Mouse (Mus musculus) ES-Bruce4 (cell line): ENCODE measurements around the gene Scamp1. TPM values are rescaled to one million over a fixed set of nuclear protein-coding genes. Genes with fewer than 3 reads are reported as not detected.
A peak's percentile ranks its signal among the peaks of the same experiment; 100 is the strongest.
"Not testable (repeated sequence)": the region's sequence is repeated elsewhere in the genome, so short reads cannot be mapped to it uniquely, and the experiment has no call there.

ENCODE experiments used
- H3K27ac ChIP-seq: 2 replicates; pipeline ENCODE4 v1.5.1; 2012; ENCODE audit warnings: low read length, inconsistent platforms; ENCODE audit not compliant: insufficient read depth
- H3K27me3 ChIP-seq: 2 replicates; pipeline ENCODE4 v1.6.1; 2012; ENCODE audit warnings: mild to moderate bottlenecking, low read length, inconsistent platforms; ENCODE audit not compliant: control insufficient read depth, poor library complexity, insufficient read depth, severe bottlenecking
- H3K36me3 ChIP-seq: 2 replicates; pipeline ENCODE4 v1.6.1; 2012; ENCODE audit warnings: inconsistent platforms, mild to moderate bottlenecking, low read length, moderate library complexity; ENCODE audit not compliant: control insufficient read depth, poor library complexity, insufficient read depth, severe bottlenecking
- H3K4me1 ChIP-seq: one replicate; pipeline ENCODE4 v1.8.1; 2011; ENCODE audit warnings: low read length; ENCODE audit not compliant: control insufficient read depth, insufficient read depth
- H3K4me3 ChIP-seq: 2 replicates; pipeline ENCODE4 v1.5.1; 2011; ENCODE audit warnings: low read depth, mild to moderate bottlenecking, low read length
- H3K9ac ChIP-seq: 2 replicates; pipeline ENCODE4 v1.6.1; 2012; ENCODE audit warnings: low read depth, mild to moderate bottlenecking, inconsistent platforms; ENCODE audit not compliant: poor library complexity, severe bottlenecking
- H3K9me3 ChIP-seq: replicated peaks from 2 replicates; pipeline ENCODE4 v1.6.1; 2012; ENCODE audit warnings: mild to moderate bottlenecking, low read length, inconsistent platforms; ENCODE audit not compliant: control insufficient read depth, poor library complexity, insufficient read depth, severe bottlenecking
- CTCF ChIP-seq: IDR thresholded peaks from one replicate; pipeline ENCODE4 v1.8.1; 2011; ENCODE audit warnings: low read depth, low read length
- EP300 ChIP-seq: IDR thresholded peaks from 2 replicates; pipeline ENCODE4 v1.6.1; 2011; ENCODE audit warnings: low read depth, low read length; ENCODE audit not compliant: insufficient read depth
- POLR2A ChIP-seq: IDR thresholded peaks from one replicate; pipeline ENCODE4 v1.8.1; 2011; ENCODE audit warnings: low read length; ENCODE audit not compliant: insufficient read depth
- polyA plus RNA-seq: library from polyadenylated mRNA; stranded (reverse); fragments of >200 nt; gene quantifications from 2 replicates; pipeline ENCODE4 v1.2.4, GENCODE M21; 2011; ENCODE audit warnings: low read depth; ENCODE audit not compliant: missing spikeins, insufficient read depth, insufficient read length

The Scamp1 gene
- polyA plus RNA-seq: 43.5 and 47.7 TPM in 2 replicates

GRCm38 (mm10) chr13:94285281-94285871, at the start of gene Scamp1:
Gene Scamp1, minus strand, starts transcription at chr13:94285857.
- H3K36me3 ChIP-seq: no peaks in the 10 kb centered on the region
- H3K27me3 ChIP-seq: no peaks in the 10 kb centered on the region
- no peaks in the 10 kb centered on the region for H3K9me3 ChIP-seq
- H3K9ac ChIP-seq: peak within 1 kb of the TSS; percentile 81
- peak within 1 kb of the TSS; percentile 86 for H3K4me3 ChIP-seq
- H3K4me1 ChIP-seq: no peaks in the 10 kb centered on the region
- no peak within 1 kb of the TSS for H3K27ac ChIP-seq
- TF ChIP-seq POLR2A: no peak
- no peak for TF ChIP-seq CTCF
- TF ChIP-seq EP300: no peak

GRCm38 (mm10) chr13:94330392-94330979, 44.8 kb upstream of the Scamp1 start:
- Histone ChIP-seq H3K9me3 (no peaks in the 10 kb centered on the region), H3K27ac (no peak overlapping the region), H3K4me3 (no peak overlapping the region), H3K36me3 (no peaks in the 10 kb centered on the region), H3K4me1 (peaks cover 3% of the 10 kb centered on the region), H3K9ac (no peak overlapping the region), H3K27me3 (no peaks in the 10 kb centered on the region)
- TF ChIP-seq CTCF (no peak), EP300 (no peak), POLR2A (no peak)

- H3K9ac ChIP-seq, H3K27me3 ChIP-seq, H3K36me3 ChIP-seq, H3K9me3 ChIP-seq, H3K4me1 ChIP-seq, H3K4me3 ChIP-seq: not testable (repeated sequence)
- H3K27ac ChIP-seq: peak overlapping the region; percentile 91; the same call in 1 of the 2 replicates
These were observed 43.3 kb upstream of the Scamp1 start for GRCm38 (mm10) chr13:94329005-94329404.

GRCm38 (mm10) chr13:94328063-94328462, 42.4 kb upstream of the Scamp1 start:
- Histone ChIP-seq H3K9ac (no peak overlapping the region), H3K27ac (peak overlapping the region; percentile 91)

GRCm38 (mm10) chr13:94322475-94322874, 36.8 kb upstream of the Scamp1 start:
- no peak overlapping the region for H3K4me3 ChIP-seq
- no peaks in the 10 kb centered on the region for H3K9me3 ChIP-seq
- H3K36me3 ChIP-seq: no peaks in the 10 kb centered on the region
- H3K27me3 ChIP-seq: no peaks in the 10 kb centered on the region
- no peak overlapping the region for H3K27ac ChIP-seq
- no peaks in the 10 kb centered on the region for H3K4me1 ChIP-seq
- no peak overlapping the region for H3K9ac ChIP-seq
- no peak for TF ChIP-seq CTCF
- no peak for TF ChIP-seq EP300
- no peak for TF ChIP-seq POLR2A

More at GRCm38 (mm10) chr13:94328063-94328462, 42.4 kb upstream of the Scamp1 start:
- H3K27me3 ChIP-seq: no peaks in the 10 kb centered on the region
- TF ChIP-seq CTCF: no peak
- no peak for TF ChIP-seq POLR2A
- no peak for TF ChIP-seq EP300
- H3K4me1 ChIP-seq: peaks cover 3% of the 10 kb centered on the region
- no peaks in the 10 kb centered on the region for H3K36me3 ChIP-seq
- no peak overlapping the region for H3K4me3 ChIP-seq
- H3K9me3 ChIP-seq: no peaks in the 10 kb centered on the region

GRCm38 (mm10) chr13:94321094-94321792, 35.6 kb upstream of the Scamp1 start:
- Histone ChIP-seq H3K36me3 (no peaks in the 10 kb centered on the region), H3K27ac (no peak overlapping the region), H3K9me3 (no peaks in the 10 kb centered on the region), H3K4me1 (no peaks in the 10 kb centered on the region), H3K9ac (no peak overlapping the region), H3K27me3 (no peaks in the 10 kb centered on the region), H3K4me3 (no peak overlapping the region)
- TF ChIP-seq EP300: no peak
- TF ChIP-seq POLR2A: no peak
- TF ChIP-seq CTCF: no peak
